Mouse (Mus musculus): ENCODE data around the gene Fbxw2.

DNA sequence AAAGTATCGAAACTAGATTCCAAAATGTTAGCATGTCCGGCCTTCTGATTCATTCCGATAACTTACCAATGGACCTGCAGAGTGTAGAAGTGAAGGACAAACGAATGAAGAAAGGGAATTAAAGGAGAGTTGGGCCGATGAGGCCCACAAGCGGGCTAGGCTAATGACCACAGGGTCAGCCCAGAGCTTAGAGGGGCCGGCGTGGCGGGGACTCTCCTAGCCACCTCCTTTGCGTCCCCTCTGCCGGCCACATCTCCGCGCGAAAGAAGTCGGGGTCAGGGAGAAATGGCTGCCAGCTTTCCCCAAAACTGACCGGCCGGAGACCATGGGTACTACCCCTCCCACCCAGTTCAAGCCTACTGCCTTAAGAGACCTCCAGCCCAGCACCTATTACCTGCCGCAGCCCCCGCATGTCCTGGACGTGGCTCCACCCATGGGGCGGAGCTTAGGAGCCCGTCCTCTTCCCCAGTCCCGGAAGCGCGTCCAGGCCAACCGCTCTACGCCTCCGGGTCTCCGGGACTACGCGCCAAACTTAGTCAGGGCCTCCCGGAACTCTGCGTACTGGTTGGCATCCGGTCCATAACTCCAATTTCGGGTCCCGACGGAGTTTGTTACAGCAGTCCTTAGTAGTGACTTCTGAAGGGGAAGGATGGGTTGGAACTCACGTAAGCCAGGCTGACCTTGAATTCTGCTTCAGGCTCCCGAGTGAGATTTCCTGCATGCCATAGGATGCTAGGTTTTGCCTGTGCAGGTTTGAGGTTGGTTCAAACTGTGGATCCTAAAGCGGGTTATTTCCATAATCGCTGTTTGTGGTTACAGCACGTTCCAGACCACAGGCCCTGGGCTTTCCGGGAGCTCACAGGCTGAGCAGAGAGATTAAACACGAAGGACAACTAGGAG lies 26.5 kb downstream of the Fbxw2 start, which contains the start of gene Rabepk:
- TF ChIP-seq CTCF (IDR thresholded peaks at IDR 0.05): no peak
- TF ChIP-seq EP300 (IDR thresholded peaks at IDR 0.05): no peak

All from lung, postnatal 0 days (tissue).